Mouse (Mus musculus): ENCODE measurements at regions not wholly inside any gene's neighbourhood (a gene's known extent, or its start where the extent isn't known, plus 50 kb on each side); places are given as distances from the start of the nearest gene placed in this dataset.
A peak's percentile ranks its signal among the peaks of the same experiment; 100 is the strongest.

GRCm38 (mm10) chr13:48104766-48105165 is 156.3 kb upstream of the Id4 start:
- no peak for DNase-seq

- DNase-seq: no peak
These were observed 154.1 kb upstream of the Id4 start for GRCm38 (mm10) chr13:48106946-48107345.

GRCm38 (mm10) chr13:48115890-48116289 is 145.1 kb upstream of the Id4 start:
- no peak for DNase-seq

DNA sequence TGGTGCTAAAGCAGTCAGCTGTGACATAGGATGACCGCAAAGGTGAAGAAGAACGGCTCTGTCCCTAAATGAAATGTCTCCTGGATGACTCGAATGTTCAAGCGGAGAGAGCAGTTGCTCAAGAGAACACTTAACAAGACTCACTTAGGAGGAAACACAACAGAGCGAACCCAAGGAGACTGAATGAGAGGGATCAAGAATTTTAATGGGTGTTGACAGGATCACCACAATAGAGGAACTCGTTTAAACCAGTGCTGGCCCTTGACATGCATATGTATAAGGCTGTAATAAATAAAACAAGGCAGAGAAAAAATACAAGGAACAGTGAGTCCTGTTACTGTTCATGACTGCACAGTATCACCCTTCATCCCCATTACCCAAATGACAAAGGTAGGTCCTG is 134.4 kb upstream of the Id4 start:
- DNase-seq: no peak

DNA sequence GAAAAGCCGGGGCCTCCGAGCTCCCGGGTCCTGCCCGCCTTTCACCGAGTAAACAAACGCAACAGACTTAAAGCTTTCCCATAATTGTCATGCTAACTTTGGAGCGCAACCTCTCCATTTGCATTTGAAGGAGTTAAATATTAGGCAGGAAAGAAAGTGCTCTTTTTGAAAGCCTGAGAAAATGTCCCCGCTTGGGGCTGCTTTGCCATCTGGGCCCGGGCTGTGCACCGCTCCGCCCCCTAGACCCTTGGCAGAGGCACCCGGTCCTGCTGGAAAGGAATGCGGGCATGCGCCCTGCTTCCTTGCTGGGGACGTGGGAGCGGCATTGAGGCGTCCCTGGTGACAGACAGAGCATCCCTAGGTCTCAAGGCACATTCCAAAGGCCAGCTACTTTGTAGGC is 130.3 kb upstream of the Id4 start:
- DNase-seq: peak; percentile 21 to 30

DNA sequence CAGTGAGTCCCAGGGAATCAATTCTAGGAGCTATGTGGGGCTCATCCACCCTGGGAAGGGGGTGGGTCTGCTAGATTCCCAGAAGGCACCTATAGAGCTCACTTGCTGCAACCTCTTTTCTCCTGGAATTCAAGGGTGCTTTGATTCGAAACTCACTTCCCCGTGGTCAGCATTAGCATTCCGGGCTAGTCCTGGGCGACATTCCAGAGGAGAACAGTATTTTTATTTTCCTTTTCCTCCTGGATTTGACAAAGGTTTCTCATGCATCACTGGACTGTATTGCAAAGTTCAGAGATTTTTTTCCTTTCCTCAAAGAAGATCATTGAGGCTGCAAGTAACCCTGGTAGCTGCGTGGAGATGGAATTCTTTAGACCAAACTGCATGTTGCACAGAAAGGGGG is 129.3 kb upstream of the Id4 start:
- no peak for DNase-seq

- DNase-seq: no peak
These were observed 115.1 kb upstream of the Id4 start for GRCm38 (mm10) chr13:48145976-48146375.

DNA sequence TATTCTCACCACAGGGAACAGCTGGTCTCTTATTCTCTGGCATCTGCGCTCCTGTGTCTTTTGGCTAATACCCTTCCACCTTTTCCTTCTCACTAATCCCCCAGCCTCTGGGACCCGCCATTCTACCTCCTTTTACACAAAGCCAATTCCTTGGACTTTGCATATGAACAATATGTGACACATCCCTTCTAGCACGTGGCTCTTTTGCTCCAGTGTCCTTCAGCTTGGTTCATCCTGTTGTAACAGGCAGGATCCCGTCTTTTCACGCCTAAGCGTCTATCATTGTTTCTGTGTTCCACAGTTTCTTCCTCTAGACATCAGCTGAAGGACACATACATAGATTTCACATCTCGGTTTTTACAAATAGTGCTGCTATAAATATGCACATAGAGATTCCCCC is 114.0 kb upstream of the Id4 start:
- DNase-seq: no peak

GRCm38 (mm10) chr13:48153248-48153647 is 107.8 kb upstream of the Id4 start:
- DNase-seq: peak in 1 of 2 experiments; percentile 3

- no peak for DNase-seq
These were observed 107.2 kb upstream of the Id4 start for GRCm38 (mm10) chr13:48153684-48154413.

DNA sequence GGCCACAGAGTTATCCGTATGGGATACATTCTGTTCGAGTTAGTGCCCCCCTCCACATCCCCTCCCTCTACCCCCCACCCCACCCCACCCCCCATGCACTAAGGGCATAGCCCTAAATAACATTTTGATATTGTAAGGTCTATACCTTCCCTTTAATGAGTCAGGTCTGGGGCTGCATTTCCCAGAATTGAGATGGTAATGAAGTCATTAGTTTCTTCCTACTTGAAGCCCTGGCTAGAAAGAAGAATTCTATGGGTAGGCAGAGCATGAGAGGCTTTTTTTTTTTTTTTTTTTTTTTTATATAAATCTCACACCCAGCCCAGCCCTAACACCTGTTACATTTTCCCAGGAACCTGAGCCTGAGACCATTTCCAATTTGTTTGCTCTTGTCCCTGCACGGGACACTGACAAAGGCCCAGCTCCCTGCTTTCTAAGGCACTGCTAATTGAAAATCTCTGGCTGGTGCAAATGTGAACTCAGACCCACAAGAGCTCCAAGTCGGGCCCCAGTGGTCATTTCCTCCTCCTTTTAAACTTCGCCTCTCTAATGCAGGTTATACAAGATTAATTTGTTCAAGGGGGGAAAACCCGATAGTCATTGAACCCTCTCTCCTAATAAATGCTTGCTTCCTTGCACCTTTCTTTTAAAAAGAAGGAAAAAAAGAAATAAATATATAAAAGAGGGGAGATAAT is 106.5 kb upstream of the Id4 start:
- DNase-seq: no peak

- DNase-seq: no peak
These were observed 101.8 kb upstream of the Id4 start for GRCm38 (mm10) chr13:48159020-48159910.

GRCm38 (mm10) chr13:48160161-48160560 is 100.9 kb upstream of the Id4 start:
- no peak for DNase-seq

- no peak for DNase-seq
These were observed 99.7 kb upstream of the Id4 start for GRCm38 (mm10) chr13:48161339-48161738.

- DNase-seq: no peak
These were observed 96.4 kb upstream of the Id4 start for GRCm38 (mm10) chr13:48164586-48164985.

DNA sequence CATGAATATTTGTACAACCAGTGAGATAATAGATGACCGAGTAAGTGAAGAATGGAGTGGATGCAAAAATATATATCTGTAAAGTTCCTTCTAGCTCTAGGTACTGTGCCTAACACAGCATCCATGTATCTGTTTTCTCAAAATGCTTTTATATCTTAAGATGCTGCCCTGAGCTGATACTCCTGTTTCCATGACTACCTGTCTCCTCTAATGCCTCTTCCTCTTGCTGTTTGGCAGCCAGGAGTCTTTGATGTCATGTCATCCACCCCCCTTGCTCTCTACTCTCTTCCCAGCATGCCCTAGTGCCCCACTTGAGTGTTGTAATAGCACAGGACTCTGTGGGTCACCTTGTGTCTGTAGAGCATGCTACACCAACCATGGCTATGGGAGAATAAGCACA is 95.2 kb upstream of the Id4 start:
- DNase-seq: no peak

- no peak for DNase-seq
These were observed 93.1 kb upstream of the Id4 start for GRCm38 (mm10) chr13:48167976-48168375.

DNA sequence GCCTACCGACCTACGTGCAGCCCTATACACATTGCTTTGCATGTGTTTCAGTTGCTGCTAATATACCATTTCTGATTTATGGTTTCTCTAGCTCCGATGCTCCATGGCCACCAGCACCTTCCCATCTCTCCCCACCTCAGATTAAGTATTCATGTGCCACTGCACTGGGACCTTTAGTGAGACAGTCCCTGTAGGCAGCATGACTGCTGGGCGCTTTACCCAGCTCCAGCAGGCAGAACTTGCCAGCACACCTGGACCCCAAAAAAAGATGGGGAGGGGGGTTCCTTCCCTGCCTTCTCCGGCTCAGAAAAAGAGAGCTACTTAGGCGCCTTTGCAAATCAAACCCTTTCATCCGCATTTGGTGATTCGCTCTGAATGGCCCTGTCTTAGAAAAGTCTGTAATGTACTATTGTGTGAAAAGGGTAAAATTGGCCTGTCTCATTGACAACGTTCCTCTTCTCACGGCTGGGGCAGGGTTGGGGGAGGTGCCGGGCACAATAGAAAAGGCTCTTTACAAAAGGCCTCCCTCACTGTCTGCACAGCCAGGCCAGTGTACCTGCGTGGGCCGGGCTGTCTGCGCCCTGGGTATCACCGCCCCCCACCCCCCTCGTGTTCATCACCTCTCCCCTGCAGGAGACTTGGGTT is 89.6 kb upstream of the Id4 start:
- no peak for DNase-seq

DNA sequence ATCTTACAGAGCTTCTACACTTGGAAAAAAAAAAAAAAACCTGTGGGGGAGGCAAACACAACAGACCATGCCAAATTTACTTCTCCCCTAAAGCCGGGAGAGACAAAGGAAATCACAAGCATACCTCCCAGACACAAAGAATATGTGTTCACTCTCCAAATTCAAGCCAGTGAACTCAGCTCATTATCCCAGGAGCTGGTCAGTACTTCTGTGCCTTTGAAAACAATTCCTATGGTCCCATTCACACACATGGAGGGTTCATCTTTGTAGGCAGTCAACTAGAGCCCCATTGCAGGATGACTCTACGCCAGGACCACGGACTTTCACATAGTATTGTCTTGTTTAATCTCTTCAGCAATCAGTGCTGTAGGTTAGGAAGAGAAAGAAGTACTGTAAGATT is 89.0 kb upstream of the Id4 start:
- DNase-seq: no peak

- DNase-seq: no peak
These were observed 68.6 kb upstream of the Id4 start for GRCm38 (mm10) chr13:48192476-48192875.

- no peak for DNase-seq
These were observed 67.1 kb upstream of the Id4 start for GRCm38 (mm10) chr13:48193942-48194341.

DNA sequence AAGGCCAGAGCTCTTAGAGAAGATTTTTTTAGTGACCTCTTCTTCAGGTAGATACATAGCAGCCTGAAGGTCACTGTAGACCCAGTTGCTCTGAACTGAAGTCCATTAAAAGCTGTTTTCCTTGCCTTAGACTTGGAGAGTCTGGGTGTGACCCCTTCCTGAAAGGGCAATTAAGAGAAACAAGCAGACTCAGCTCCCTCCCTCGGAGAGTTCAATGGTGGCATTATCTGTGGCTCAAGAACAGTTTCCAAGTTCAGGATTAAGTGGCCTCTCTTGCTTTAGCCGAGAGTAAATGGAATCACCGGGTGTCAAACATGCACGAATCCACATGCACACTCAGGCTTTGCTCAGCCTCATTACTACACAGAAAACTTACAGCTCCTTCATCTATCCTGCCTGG is 53.2 kb upstream of the Id4 start:
- DNase-seq: no peak
